Mouse (Mus musculus): ENCODE data around the gene Acr. TPM values are rescaled to one million over a fixed set of nuclear protein-coding genes. Genes with fewer than 3 reads are reported as not detected.

Acr gene
- polyA plus RNA-seq, 1 experiment from 2014 or later = 0.14 TPM

GRCm38 (mm10) chr15:89526776-89527325 is 41.3 kb upstream of the Acr start:
- no peak for ATAC-seq (ENCODE audit: low read depth)
- H3K4me2 ChIP-seq (ENCODE audit: low read depth, low read length) = no peak overlapping the region
- 88% methylated on average over 19 of the region's 19 CpGs for WGBS
- H3K27me3 ChIP-seq (ENCODE audit: control insufficient read depth, insufficient read depth, low read depth, low read length) = peaks cover 16% of the 10 kb centered on the region
- 0 out of 2 replicates have a peak, but pooled peaks cover 4% of the 10 kb centered on the region for H3K4me1 ChIP-seq (replicated peaks; ENCODE audit: control insufficient read depth, insufficient read depth, low read length)
- no peak overlapping the region for H3K4me3 ChIP-seq (ENCODE audit: low read length)
- no peaks in the 10 kb centered on the region for H3K9me3 ChIP-seq (ENCODE audit: control insufficient read depth, low read length)
- no peak overlapping the region for H3K9ac ChIP-seq (ENCODE audit: low read length)
- no peaks in the 10 kb centered on the region; the same call in 1 of the 2 replicates for H3K36me3 ChIP-seq (ENCODE audit: control insufficient read depth, insufficient read depth, low read length)
- H3K27ac ChIP-seq (ENCODE audit: low read length) = no peak overlapping the region

- Histone ChIP-seq H3K9ac (ENCODE audit: low read length) (no peak overlapping the region), H3K4me3 (ENCODE audit: low read length) (no peak overlapping the region), H3K36me3 (ENCODE audit: control insufficient read depth, insufficient read depth, low read length) (no peaks in the 10 kb centered on the region; the same call in 1 of the 2 replicates), H3K9me3 (ENCODE audit: control insufficient read depth, low read length) (no peaks in the 10 kb centered on the region), H3K27me3 (ENCODE audit: control insufficient read depth, insufficient read depth, low read depth, low read length) (peaks cover 15% of the 10 kb centered on the region), H3K27ac (ENCODE audit: low read length) (no peak overlapping the region), H3K4me1 (replicated peaks; ENCODE audit: control insufficient read depth, insufficient read depth, low read length) (0 out of 2 replicates have a peak, but pooled peaks cover 4% of the 10 kb centered on the region), H3K4me2 (ENCODE audit: low read depth, low read length) (no peak overlapping the region)
- WGBS = 73% methylated on average over 7 of the region's 7 CpGs
- no peak for ATAC-seq (ENCODE audit: low read depth)
Measured at GRCm38 (mm10) chr15:89527466-89527865, 40.7 kb upstream of the Acr start.

GRCm38 (mm10) chr15:89528201-89528850 is 39.8 kb upstream of the Acr start:
- Histone ChIP-seq H3K27me3 (ENCODE audit: control insufficient read depth, insufficient read depth, low read depth, low read length) (peaks cover 12% of the 10 kb centered on the region), H3K4me3 (ENCODE audit: low read length) (no peak overlapping the region), H3K4me1 (replicated peaks; ENCODE audit: control insufficient read depth, insufficient read depth, low read length) (0 out of 2 replicates have a peak, but pooled peaks cover 4% of the 10 kb centered on the region), H3K27ac (ENCODE audit: low read length) (no peak overlapping the region), H3K4me2 (ENCODE audit: low read depth, low read length) (no peak overlapping the region), H3K9ac (ENCODE audit: low read length) (no peak overlapping the region), H3K9me3 (ENCODE audit: control insufficient read depth, low read length) (no peaks in the 10 kb centered on the region), H3K36me3 (ENCODE audit: control insufficient read depth, insufficient read depth, low read length) (no peaks in the 10 kb centered on the region; the same call in 1 of the 2 replicates)
- ATAC-seq (ENCODE audit: low read depth) = no peak
- 69% methylated on average over 18 of the region's 18 CpGs for WGBS

GRCm38 (mm10) chr15:89528923-89529322 is 39.2 kb upstream of the Acr start:
- 89% methylated on average over 10 of the region's 10 CpGs for WGBS
- no peak for ATAC-seq (ENCODE audit: low read depth)
- no peaks in the 10 kb centered on the region; the same call in 1 of the 2 replicates for H3K36me3 ChIP-seq (ENCODE audit: control insufficient read depth, insufficient read depth, low read length)
- 0 out of 2 replicates have a peak, but pooled peaks cover 4% of the 10 kb centered on the region for H3K4me1 ChIP-seq (replicated peaks; ENCODE audit: control insufficient read depth, insufficient read depth, low read length)
- no peaks in the 10 kb centered on the region for H3K9me3 ChIP-seq (ENCODE audit: control insufficient read depth, low read length)
- H3K27ac ChIP-seq (ENCODE audit: low read length) = no peak overlapping the region
- no peak overlapping the region for H3K4me2 ChIP-seq (ENCODE audit: low read depth, low read length)
- peaks cover 9% of the 10 kb centered on the region for H3K27me3 ChIP-seq (ENCODE audit: control insufficient read depth, insufficient read depth, low read depth, low read length)
- H3K9ac ChIP-seq (ENCODE audit: low read length) = no peak overlapping the region
- H3K4me3 ChIP-seq (ENCODE audit: low read length) = no peak overlapping the region

GRCm38 (mm10) chr15:89530336-89530735 is 37.8 kb upstream of the Acr start:
- no peaks in the 10 kb centered on the region for H3K27me3 ChIP-seq (ENCODE audit: control insufficient read depth, insufficient read depth, low read depth, low read length)
- no peaks in the 10 kb centered on the region; the same call in 1 of the 2 replicates for H3K36me3 ChIP-seq (ENCODE audit: control insufficient read depth, insufficient read depth, low read length)
- H3K27ac ChIP-seq (ENCODE audit: low read length) = no peak overlapping the region
- no peak; the same call in 1 of the 2 replicates for ATAC-seq (ENCODE audit: low read depth)
- no peak overlapping the region for H3K4me3 ChIP-seq (ENCODE audit: low read length)
- WGBS = 12% methylated on average over 4 of the region's 4 CpGs
- no peak overlapping the region for H3K4me2 ChIP-seq (ENCODE audit: low read depth, low read length)
- no peaks in the 10 kb centered on the region for H3K9me3 ChIP-seq (ENCODE audit: control insufficient read depth, low read length)
- H3K9ac ChIP-seq (ENCODE audit: low read length) = no peak overlapping the region
- H3K4me1 ChIP-seq (replicated peaks; ENCODE audit: control insufficient read depth, insufficient read depth, low read length) = no peaks in the 10 kb centered on the region

GRCm38 (mm10) chr15:89531399-89531798 is 36.7 kb upstream of the Acr start:
- Histone ChIP-seq H3K27me3 (ENCODE audit: control insufficient read depth, insufficient read depth, low read depth, low read length) (no peaks in the 10 kb centered on the region), H3K4me1 (replicated peaks; ENCODE audit: control insufficient read depth, insufficient read depth, low read length) (no peaks in the 10 kb centered on the region), H3K4me2 (ENCODE audit: low read depth, low read length) (no peak overlapping the region), H3K27ac (ENCODE audit: low read length) (no peak overlapping the region), H3K9ac (ENCODE audit: low read length) (no peak overlapping the region), H3K4me3 (ENCODE audit: low read length) (no peak overlapping the region), H3K36me3 (ENCODE audit: control insufficient read depth, insufficient read depth, low read length) (no peaks in the 10 kb centered on the region; the same call in 1 of the 2 replicates), H3K9me3 (ENCODE audit: control insufficient read depth, low read length) (no peaks in the 10 kb centered on the region)
- no peak for ATAC-seq (ENCODE audit: low read depth)
- 92% methylated on average over 5 of the region's 5 CpGs for whole genome bisulfite sequencing

- 0 out of 2 replicates have a peak overlapping the region, but pooled peaks have one; percentile 3 for H3K4me2 ChIP-seq (ENCODE audit: low read depth, low read length)
- no peak for ATAC-seq (ENCODE audit: low read depth)
Measured at GRCm38 (mm10) chr15:89532026-89532923, 35.9 kb upstream of the Acr start.

GRCm38 (mm10) chr15:89532924-89533842 is 34.9 kb upstream of the Acr start:
- no peak for ATAC-seq (ENCODE audit: low read depth)
- H3K4me2 ChIP-seq (ENCODE audit: low read depth, low read length) = 0 out of 2 replicates have a peak overlapping the region, but pooled peaks have one; percentile 3
- H3K27me3 ChIP-seq (ENCODE audit: control insufficient read depth, insufficient read depth, low read depth, low read length) = no peaks in the 10 kb centered on the region
- H3K4me1 ChIP-seq (replicated peaks; ENCODE audit: control insufficient read depth, insufficient read depth, low read length) = no peaks in the 10 kb centered on the region
- H3K27ac ChIP-seq (ENCODE audit: low read length) = no peak overlapping the region
- no peaks in the 10 kb centered on the region for H3K36me3 ChIP-seq (ENCODE audit: control insufficient read depth, insufficient read depth, low read length)
- no peaks in the 10 kb centered on the region for H3K9me3 ChIP-seq (ENCODE audit: control insufficient read depth, low read length)
- 77% methylated on average over 23 of the region's 23 CpGs for WGBS
- H3K9ac ChIP-seq (ENCODE audit: low read length) = no peak overlapping the region
- H3K4me3 ChIP-seq (ENCODE audit: low read length) = no peak overlapping the region

More at GRCm38 (mm10) chr15:89532026-89532923, 35.9 kb upstream of the Acr start:
- no peaks in the 10 kb centered on the region; the same call in 1 of the 2 replicates for H3K36me3 ChIP-seq (ENCODE audit: control insufficient read depth, insufficient read depth, low read length)
- H3K9ac ChIP-seq (ENCODE audit: low read length) = no peak overlapping the region
- H3K27me3 ChIP-seq (ENCODE audit: control insufficient read depth, insufficient read depth, low read depth, low read length) = no peaks in the 10 kb centered on the region
- H3K4me1 ChIP-seq (replicated peaks; ENCODE audit: control insufficient read depth, insufficient read depth, low read length) = no peaks in the 10 kb centered on the region
- H3K9me3 ChIP-seq (ENCODE audit: control insufficient read depth, low read length) = no peaks in the 10 kb centered on the region
- no peak overlapping the region for H3K27ac ChIP-seq (ENCODE audit: low read length)
- H3K4me3 ChIP-seq (ENCODE audit: low read length) = no peak overlapping the region
- WGBS = 36% methylated on average over 28 of the region's 29 CpGs

All from lung, embryonic 16.5 days (tissue).